Mouse (Mus musculus): ENCODE data around the gene Coq8b.
A peak's percentile ranks its signal among the peaks of the same experiment; 100 is the strongest.

- TF ChIP-seq POLR2A (IDR thresholded peaks at IDR 0.05; ENCODE audit: extremely low read depth, insufficient read depth, low read length) (no peak), CTCF (IDR thresholded peaks at IDR 0.05; ENCODE audit: low read depth, low read length) (peak; percentile 26; the same call in 1 of the 2 replicates)
Measured at GRCm38 (mm10) chr7:27237527-27237926, 4.7 kb downstream of the Coq8b start.

Data from liver, adult 2 months (tissue).